Comparison of ENCODE assay signal across 3 mouse cellular contexts in genomic region chr17:6713944-6714343, GRCm38 (mm10). TPM values are rescaled to one million over a fixed set of nuclear protein-coding genes. Genes with fewer than 3 reads are reported as not detected.
"Had no signal": no experiment of that assay in that cellular context is flagged by ENCODE, and none has a peak within 500 bp of the region (broad histone marks: within the 10 kb centered on the region; RNA-seq: fewer than 3 reads in every experiment).

No protein-coding gene starts in this region.

RNA-seq across cellular contexts. Expression of gene Sytl3, which starts 55.1 kb away (rescaled TPM):
- polyA plus RNA-seq: embryonic facial prominence, embryonic 10.5 days; embryonic facial prominence, embryonic 11.5 days; erythroblast, embryonic 14.5 days had no signal
